Mouse (Mus musculus): ENCODE measurements around the gene C130073F10Rik.
"Not testable (repeated sequence)": the region's sequence is repeated elsewhere in the genome, so short reads cannot be mapped to it uniquely, and the experiment has no call there.

C130073F10Rik gene

DNA sequence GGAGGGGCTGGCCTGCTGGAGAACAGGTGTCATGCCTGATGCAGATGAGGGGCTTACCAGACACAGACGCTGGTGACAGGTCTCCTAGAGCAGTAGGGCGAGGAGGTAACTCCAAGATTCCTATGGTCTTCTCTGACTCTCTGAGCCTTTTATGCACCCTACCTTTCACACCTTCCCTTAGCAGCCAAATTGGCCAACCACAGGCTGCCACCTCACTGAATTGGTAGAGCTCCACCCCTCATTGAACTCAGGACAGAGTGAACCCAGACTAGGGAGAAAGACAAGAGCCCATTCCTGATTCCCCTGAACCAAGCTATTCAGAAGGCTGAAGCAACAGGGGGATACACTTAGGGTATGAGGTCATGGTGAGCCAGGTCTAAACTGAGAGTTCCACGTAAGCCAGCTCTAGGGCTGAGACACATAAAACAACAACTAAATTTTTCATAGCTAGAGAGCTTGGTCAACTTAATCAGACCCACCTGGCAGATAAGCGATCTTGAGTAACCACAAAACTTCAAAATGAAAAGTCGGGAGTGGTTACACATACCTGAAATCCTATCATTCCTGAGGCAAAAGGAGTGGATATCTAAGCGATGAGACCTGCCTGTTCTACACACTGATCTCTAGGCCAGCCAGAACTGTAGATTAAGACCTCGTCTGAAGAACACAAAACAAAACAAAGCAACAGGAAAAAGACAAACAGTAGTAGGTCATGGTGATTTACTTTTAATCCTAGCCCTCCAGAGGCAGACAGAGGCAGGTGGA lies at the start of gene C130073F10Rik:
Gene C130073F10Rik (minus strand): TSS at position 134 of the 765 bp plus-strand sequence.
- in situ Hi-C loops (cut with MboI, MseI): loop anchor here (10.0 kb wide), 1 partner anchor 891 kb away; no protein-coding TSS in a partner anchor

DNA sequence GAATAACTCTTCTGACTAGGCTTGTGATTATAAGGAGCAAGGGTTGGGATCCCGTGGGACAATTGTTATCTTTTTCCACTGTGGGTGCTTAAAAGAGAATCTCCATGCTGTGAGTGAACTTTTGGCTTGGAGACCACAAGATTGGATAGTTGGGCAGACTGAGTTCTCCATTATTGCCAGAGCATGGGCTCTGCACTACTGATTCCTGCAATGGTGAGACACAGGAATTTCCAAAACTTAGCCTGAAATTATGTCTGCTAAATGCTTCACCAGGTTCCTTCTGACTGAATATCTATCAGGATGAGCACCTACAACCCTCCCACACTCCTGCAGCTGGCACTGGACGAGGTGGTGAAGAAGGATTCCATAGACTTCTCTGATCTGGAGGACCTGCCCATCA lies 46.5 kb upstream of the C130073F10Rik start, which contains the start of gene Gm12794:
Gene Gm12794 (plus strand): TSS at position 301 of the 400 bp plus-strand sequence.
- in situ Hi-C loops (cut with MboI, MseI): not testable (repeated sequence)

GRCm38 (mm10) chr4:101908821-101909220 lies 15.2 kb upstream of the C130073F10Rik start, which contains the start of gene Gm12800:
Gene Gm12800 (plus strand): TSS chr4:101909121.
- in situ Hi-C loops (cut with MboI, MseI): not testable (repeated sequence)

DNA sequence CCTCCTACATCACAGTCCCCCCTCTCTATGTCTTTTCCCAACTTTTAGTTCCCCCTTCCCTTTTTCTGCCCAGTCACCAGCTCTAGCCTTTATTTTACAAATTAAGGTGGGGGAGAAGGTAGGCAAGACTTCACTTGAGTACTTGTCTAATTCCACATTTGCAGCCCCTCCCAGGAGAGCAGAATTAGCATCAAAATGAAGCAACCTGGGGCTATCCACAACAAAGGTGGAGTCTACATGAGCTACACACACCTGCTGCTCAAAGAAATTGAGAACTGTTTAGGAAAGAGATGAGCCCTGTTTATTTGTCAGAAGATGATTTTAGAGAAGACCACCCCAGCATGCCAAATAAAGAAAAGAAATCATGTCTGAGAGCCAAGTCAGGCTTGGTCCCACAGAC lies 4.2 kb downstream of the C130073F10Rik start:
- in situ Hi-C loops (cut with MboI, MseI): no loop called here

GRCm38 (mm10) chr4:101883641-101884040 lies 9.9 kb downstream of the C130073F10Rik start:
- in situ Hi-C loops (cut with MboI, MseI): no loop called here

GRCm38 (mm10) chr4:101875687-101876086 lies 17.9 kb downstream of the C130073F10Rik start:
- in situ Hi-C loops (cut with MboI, MseI): not testable (repeated sequence)

- in situ Hi-C loops (cut with MboI, MseI): not testable (repeated sequence)
These were observed 21.6 kb downstream of the C130073F10Rik start for GRCm38 (mm10) chr4:101872031-101872430.

DNA sequence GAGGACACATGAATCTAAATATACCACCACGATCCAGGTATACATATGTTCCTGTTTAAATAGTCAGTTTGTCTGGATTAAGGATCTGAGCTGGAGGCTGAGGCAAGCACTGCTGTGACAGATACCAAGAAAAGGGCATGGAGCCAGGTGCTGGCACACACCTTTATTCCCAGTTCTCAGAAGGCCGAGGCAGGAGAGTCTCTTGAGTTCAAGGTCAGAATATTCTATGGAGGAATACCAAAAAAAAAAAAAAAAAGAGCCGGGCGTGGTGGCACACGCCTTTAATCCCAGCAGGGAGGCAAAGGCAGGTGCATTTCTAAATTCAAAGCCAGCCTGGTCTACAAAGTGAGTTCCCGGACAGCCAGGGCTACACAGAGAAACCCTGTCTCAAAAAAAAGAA lies 31.3 kb downstream of the C130073F10Rik start:
- in situ Hi-C loops (cut with MboI, MseI): no loop called here

DNA sequence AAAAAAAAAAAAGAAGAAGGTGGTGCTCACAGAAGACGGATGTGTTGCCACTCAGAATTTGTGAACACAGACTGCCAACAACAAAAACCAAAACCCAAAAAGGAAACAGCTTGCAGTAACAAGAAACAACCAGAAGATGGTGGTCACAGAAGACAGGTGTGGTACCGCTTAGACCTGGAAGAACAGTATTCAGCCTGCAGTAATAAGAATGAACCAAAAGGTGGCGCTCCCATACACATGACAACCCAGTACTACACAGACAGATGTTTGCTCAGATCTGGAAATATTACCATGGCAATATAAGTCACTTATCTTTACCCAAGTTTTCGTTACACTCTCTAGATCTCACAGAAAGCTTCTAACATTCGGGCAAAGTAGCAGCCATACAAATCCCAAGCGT lies 32.7 kb downstream of the C130073F10Rik start:
- in situ Hi-C loops (cut with MboI, MseI): no loop called here

- in situ Hi-C loops (cut with MboI, MseI): no loop called here
These were observed 42.7 kb downstream of the C130073F10Rik start for GRCm38 (mm10) chr4:101850908-101851307.

GRCm38 (mm10) chr4:101843923-101844322 lies 49.7 kb downstream of the C130073F10Rik start, which contains the start of gene B020004J07Rik:
Gene B020004J07Rik (minus strand): TSS chr4:101844023.
- in situ Hi-C loops (cut with MboI, MseI): not testable (repeated sequence)
